Mouse (Mus musculus) gastrocnemius, adult 18-20 months (tissue): ENCODE results near the gene Stk39. TPM values are rescaled to one million over a fixed set of nuclear protein-coding genes. Genes with fewer than 3 reads are reported as not detected.

Experiments
- DNase-seq: peaks from one replicate; pipeline ENCODE4 v3.0.0; 2021; ENCODE audit warnings: low spot score
- total RNA-seq, 2 experiments: library from RNA; stranded (reverse); gene quantifications; 2 replicates each; pipeline ENCODE4 v1.2.3; 2021

Gene Stk39
- total RNA-seq, 2 experiments from 2014 or later, result 2.1 to 2.8 TPM

- DNase-seq, result peak; percentile 83
Observed at GRCm38 (mm10) chr2:68349593-68350383, 122.3 kb downstream of the Stk39 start.

DNA sequence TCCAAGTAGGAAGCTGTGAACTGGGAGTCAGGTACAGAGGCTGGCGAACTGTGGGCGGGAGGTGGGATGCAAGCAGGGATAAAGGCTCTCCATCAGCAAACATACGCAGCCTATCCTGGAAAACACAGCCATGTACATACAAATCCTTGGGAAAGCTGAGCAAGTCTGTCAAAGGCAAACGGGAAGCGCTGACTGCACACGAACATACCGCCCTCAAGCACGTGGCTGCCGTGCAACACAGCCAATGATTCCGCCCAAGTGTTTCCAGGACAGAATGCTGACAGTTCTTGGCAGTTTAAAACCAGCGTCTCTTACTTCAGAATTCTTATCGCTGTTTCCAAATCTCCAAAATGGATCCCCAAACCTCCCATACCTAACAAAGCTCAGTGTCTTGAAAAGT is 123.1 kb downstream of the Stk39 start:
- DNase-seq, result no peak

DNA sequence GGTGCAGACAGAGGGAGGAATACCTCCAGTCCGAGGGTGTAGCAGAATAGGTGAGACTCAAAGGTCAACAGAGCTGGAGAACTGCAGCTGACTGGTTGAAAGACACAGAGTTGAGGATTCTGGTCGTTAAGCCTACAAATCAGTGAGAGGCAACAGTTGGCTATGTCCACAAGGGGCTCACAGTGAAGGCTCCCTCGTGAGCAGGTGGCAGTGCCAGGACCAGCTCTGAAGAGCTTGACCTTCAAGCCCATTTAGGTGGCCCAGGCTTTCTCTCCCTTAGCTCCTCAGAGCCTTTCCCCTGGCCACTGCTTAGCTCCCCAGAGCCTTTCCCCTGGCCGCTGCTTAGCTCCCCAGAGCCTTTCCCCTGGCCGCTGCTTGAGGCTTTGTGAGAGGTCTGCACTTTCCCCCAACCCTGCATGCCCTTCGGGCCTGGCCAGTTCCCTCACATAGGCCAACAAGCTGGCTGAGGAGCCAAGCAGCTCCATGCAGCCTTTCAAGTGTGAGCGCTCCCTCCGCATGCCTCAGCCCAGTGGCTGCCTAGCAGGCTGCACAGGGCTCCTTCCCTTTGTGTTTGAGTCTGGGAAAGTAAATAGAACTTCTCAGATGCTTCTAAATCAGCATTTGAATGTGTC is 125.3 kb downstream of the Stk39 start:
- no peak for DNase-seq

DNA sequence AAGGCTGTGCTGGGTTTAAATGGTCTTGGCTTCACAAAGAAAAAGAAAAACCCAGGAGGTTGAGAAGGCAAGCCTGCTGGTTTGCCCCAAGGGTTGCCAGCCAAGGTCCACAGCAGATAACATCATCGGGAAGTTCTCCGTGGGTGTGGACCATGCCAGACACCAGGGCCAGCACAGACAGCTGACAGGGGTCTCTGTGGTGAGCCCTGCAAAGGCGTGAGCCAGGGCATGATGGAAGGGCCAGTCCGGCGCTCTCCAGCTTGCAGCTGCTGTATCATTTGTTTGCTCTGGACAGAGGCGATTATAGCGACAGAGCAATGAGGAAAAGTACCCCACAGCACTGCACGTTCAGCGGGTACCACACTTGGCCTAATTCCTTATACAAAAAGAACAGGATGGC is 126.8 kb downstream of the Stk39 start:
- DNase-seq, result no peak

- no peak for DNase-seq
Observed at GRCm38 (mm10) chr2:68343751-68344150, 128.3 kb downstream of the Stk39 start.

- DNase-seq, result no peak
Observed at GRCm38 (mm10) chr2:68342122-68342646, 129.9 kb downstream of the Stk39 start.

DNA sequence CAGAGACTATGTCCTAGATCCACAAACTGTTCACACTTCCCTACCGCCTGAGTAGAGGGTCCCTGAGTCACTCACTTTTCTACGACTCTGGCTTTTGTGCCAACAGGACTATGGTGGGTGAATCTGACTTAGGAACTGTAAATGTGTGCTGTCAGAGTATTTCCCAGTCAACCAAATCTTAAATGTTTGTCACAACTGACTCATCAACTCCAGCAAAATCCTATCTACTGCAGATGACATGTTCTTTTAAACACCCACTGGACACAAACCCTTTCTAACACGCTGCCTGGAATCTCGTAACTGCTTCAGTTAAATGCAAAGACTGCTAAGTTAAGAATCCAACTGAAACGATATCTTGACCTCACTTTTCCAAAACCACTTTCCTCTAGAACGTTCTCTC is 135.2 kb downstream of the Stk39 start:
- DNase-seq, result no peak

- no peak for DNase-seq
Observed at GRCm38 (mm10) chr2:68334945-68335344, 137.1 kb downstream of the Stk39 start.

- no peak for DNase-seq
Observed at GRCm38 (mm10) chr2:68325306-68325705, 146.8 kb downstream of the Stk39 start.

GRCm38 (mm10) chr2:68321230-68321629 is 150.8 kb downstream of the Stk39 start:
- no peak for DNase-seq

- DNase-seq, result no peak
Observed at GRCm38 (mm10) chr2:68320670-68321069, 151.4 kb downstream of the Stk39 start.

DNA sequence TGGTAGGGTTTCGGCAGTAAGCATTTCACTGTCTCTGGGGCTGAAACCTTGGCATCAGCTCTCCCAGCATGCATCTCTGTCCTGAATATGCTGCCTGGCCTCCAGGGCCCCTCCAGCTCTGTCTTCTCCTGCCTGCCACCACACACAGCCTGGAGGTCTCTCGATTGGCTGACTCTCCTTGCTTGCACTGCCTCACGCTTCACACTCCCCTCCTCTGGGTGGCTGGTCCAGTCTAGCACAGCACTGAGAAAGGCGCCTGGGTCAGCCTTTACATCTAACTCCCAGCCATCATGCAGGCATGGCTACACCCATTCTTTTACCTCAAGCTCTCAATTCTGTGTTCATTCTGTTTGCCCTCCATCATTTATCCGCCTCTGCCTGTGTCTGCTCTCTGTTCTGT is 153.6 kb downstream of the Stk39 start:
- DNase-seq, result no peak

- DNase-seq, result no peak
Observed at GRCm38 (mm10) chr2:68317895-68318294, 154.2 kb downstream of the Stk39 start.

- DNase-seq, result peak; percentile 7
Observed at GRCm38 (mm10) chr2:68317452-68317851, 154.6 kb downstream of the Stk39 start.

- peak; percentile 54 for DNase-seq
Observed at GRCm38 (mm10) chr2:68315258-68315657, 156.8 kb downstream of the Stk39 start.

DNA sequence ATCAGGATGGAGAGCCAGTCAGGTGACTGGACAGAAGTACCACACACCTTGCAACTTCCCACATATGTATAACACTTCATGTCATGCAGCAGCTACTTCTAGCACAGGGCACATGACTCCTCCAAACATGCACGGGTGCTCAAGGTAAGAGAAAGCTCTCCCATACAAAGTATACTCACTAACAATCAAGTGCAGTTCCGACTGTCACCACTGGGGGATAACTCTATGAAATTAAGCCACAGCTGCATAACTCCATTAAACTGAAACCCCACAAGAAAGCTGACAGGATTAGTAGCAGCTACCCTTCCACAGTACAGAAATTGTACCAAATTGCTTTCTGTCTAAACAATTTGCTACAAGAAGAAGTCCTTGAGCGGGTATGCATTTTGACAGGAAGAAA is 161.9 kb downstream of the Stk39 start:
- no peak for DNase-seq

- no peak for DNase-seq
Observed at GRCm38 (mm10) chr2:68306519-68306918, 165.5 kb downstream of the Stk39 start.

DNA sequence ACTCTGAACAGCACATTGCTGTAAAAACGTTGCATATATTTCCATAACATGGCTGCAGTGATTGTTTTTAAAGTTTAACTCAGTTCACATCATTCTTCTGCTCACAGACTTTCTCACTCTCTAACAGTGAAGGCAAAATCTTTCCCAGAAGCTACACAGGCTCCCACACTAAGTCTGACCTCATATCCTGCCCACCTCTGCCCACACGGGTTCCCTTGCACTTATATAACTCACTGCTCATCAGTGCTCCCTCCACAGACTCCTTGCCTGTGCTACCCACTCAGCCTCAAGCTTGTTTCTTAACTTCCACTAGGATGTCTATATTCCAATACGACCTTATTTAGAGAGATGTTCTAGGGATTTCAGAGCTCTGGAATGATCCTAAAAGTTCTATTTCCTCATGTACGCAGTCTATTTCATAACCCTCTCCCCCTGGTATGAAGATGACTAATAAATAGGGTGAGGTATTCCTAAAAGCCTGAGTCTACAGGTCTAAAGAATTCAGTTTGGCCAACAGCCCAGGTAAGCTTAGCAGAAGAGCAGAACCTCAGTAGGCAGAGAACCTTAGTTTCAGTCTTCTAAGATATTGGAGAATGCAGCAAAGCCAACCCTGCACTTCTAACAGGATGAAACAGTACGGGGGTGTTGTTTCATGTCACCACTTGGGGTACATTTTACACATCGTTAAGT is 167.2 kb downstream of the Stk39 start:
- no peak for DNase-seq

DNA sequence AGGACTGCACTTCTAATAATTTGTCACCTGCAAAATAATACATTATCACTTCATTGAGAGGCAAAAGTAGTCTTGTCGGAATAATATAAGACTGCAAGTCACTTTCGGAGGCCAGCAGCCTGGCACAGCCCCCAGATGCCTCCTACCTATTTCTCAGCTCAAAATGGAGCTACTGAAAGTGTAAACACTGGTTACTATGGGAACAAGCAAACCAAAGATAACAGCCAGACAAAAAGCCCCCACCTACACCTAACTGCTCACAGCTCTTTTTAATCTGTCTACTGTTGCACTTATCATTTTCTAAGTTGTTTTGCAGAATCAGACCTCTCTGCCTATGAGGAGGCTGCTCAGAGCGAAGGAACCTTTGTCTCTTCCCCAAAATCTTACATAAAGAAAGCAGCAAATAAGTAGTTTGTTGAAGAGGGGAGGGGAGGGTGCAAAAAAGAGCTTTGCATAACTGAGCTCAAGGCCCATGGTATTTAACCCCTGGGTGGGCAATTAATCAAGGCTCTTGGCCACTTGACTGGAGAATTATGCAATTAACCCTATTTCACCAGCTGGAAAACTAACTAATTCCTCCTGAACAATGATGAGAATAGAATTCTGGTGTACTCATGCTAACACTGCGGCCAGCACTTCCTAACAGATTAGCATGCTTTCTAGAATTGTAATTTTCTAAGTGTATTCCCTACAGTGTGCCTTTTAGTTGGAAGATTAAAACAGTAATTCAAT is 170.1 kb downstream of the Stk39 start:
- no peak for DNase-seq

GRCm38 (mm10) chr2:68298356-68298755 is 173.7 kb downstream of the Stk39 start:
- DNase-seq, result no peak

GRCm38 (mm10) chr2:68297955-68298354 is 174.1 kb downstream of the Stk39 start:
- DNase-seq, result no peak

DNA sequence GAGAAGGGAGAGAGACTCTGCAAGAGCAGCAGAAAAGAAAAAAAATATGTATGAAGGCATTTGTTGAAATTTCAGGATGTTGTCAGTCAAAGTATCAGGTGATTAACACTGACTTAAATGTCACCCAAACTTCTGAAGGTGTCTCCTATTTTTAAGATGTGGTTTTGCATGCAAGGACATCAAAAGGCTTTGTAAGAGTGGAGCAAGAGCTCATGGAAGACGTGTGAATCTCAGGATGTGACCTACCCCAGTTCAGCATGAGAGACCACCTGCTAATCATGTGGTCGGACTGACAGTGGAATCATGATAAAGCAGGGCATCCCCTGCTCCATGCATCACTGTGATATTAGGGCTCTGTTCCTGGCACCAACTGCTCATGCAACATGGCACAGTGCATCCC is 175.3 kb downstream of the Stk39 start:
- no peak for DNase-seq
